Mouse (Mus musculus): ENCODE measurements around the gene Pgbd5.

GRCm38 (mm10) chr8:124433451-124434125 is 5.9 kb downstream of the Pgbd5 start:
- TF ChIP-seq POLR2A (IDR thresholded peaks at IDR 0.05; ENCODE audit: low read depth, low read length) (no peak), CTCF (IDR thresholded peaks at IDR 0.05; ENCODE audit: extremely low read depth, insufficient read depth, insufficient read length, insufficient replicate concordance) (no peak)

Data from spleen, adult 2 months (tissue).